Mouse (Mus musculus): ENCODE results near the gene Awat1.

- TF ChIP-seq CTCF (IDR thresholded peaks at IDR 0.05; ENCODE audit: borderline replicate concordance, control insufficient read depth, extremely low read depth, insufficient read depth, low read length, poor library complexity) (no peak), POLR2A (IDR thresholded peaks at IDR 0.05; ENCODE audit: control insufficient read depth, extremely low read depth, insufficient read depth, low read length, poor library complexity) (no peak)
These were observed 16.0 kb upstream of the Awat1 start for GRCm38 (mm10) chrX:100556026-100556425.

Measured in thymus, adult 2 months (tissue).